ENCODE assay signal across 5 mouse cellular contexts in genomic region chr12:115468569-115468968, GRCm38 (mm10).
ATAC-seq and TF ChIP-seq lines count a peak whose summit lies in the region.
"Not testable (repeated sequence)": the region's sequence is repeated elsewhere in the genome, so short reads cannot be mapped to it uniquely, and the experiment has no call there.

No protein-coding gene starts in this region.

- not testable (repeated sequence) for H3K4me1 ChIP-seq in bone marrow, adult 2 months (ENCODE audit: control insufficient read depth, insufficient read depth, low read length)

- not testable (repeated sequence) for TF ChIP-seq POLR2A in bone marrow, adult 2 months (IDR thresholded peaks at IDR 0.05; ENCODE audit: borderline replicate concordance, control insufficient read depth, low read depth, low read length)

- ATAC-seq in common myeloid progenitor, adult 5-6 weeks (replicated peaks; ENCODE audit: low read depth, poor library complexity, severe bottlenecking), result peak; percentile 69; the same call in 1 of the 2 replicates
- peak; percentile 48 to 56; a peak in 2 of 4 replicates for ATAC-seq in hematopoietic stem cell, adult 5-6 weeks (replicated peaks in 1 of 2; ENCODE audit: insufficient read depth in 1 of 2, low FRiP score in 2 of 2, low TSS enrichment in 1 of 2, low read depth in 1 of 2, poor library complexity in 2 of 2, severe bottlenecking in 2 of 2)
- ATAC-seq in megakaryocyte, adult 5-6 weeks (ENCODE audit: poor library complexity, severe bottlenecking), result peak; percentile 79
- peak; percentile 69 for ATAC-seq in neutrophil, adult 5-6 weeks (ENCODE audit: extremely low read depth, insufficient number of reproducible peaks, low FRiP score, poor library complexity, severe bottlenecking)

- 0 out of 2 replicates have a peak overlapping the region, but pooled peaks have one; percentile 43 for H3K27ac ChIP-seq in bone marrow, adult 2 months (ENCODE audit: control insufficient read depth, insufficient read depth, low read depth, low read length, poor library complexity)

- TF ChIP-seq CTCF in bone marrow, adult 2 months (IDR thresholded peaks at IDR 0.05; ENCODE audit: control insufficient read depth, insufficient read depth, low read length), result not testable (repeated sequence)

- H3K4me3 ChIP-seq in bone marrow, adult 2 months (replicated peaks; ENCODE audit: control insufficient read depth, low read depth, low read length), result not testable (repeated sequence)
